Mouse (Mus musculus) liver, postnatal 0 days (tissue): ENCODE results near the gene Hils1. TPM values are rescaled to one million over a fixed set of nuclear protein-coding genes. Genes with fewer than 3 reads are reported as not detected.
"Not testable (repeated sequence)": the region's sequence is repeated elsewhere in the genome, so short reads cannot be mapped to it uniquely, and the experiment has no call there.

Experiments
- ATAC-seq: fragments of 200-750 bp; cut with Nextera tagmentation; 2 replicates; pipeline ENCODE4 v1.8.0; 2017; ENCODE audit warnings: mild to moderate bottlenecking, moderate library complexity
- DNase-seq: peaks from one replicate; pipeline ENCODE4 v3.0.0-alpha.2; 2016
- H3K27ac ChIP-seq: fragments of 300-500 bp; sonication (generic); 2 replicates; pipeline ENCODE4 v1.5.1; 2014; ENCODE audit warnings: antibody characterized with exemption, moderate library complexity, mild to moderate bottlenecking, low read depth
- H3K27me3 ChIP-seq: fragments of 300-500 bp; sonication (generic); 2 replicates; pipeline ENCODE4 v1.6.1; 2014; ENCODE audit warnings: low read length, control low read depth, mixed read lengths; ENCODE audit not compliant: insufficient read depth
- H3K36me3 ChIP-seq: fragments of 300-500 bp; sonication (generic); replicated peaks from 2 replicates; pipeline ENCODE4 v1.6.1; 2014; ENCODE audit warnings: mild to moderate bottlenecking, control low read depth, low read length, moderate library complexity, mixed read lengths; ENCODE audit not compliant: insufficient read depth
- H3K4me1 ChIP-seq: fragments of 300-500 bp; sonication (generic); 2 replicates; pipeline ENCODE4 v1.6.1; 2014; ENCODE audit warnings: antibody characterized with exemption, mild to moderate bottlenecking, control low read depth; ENCODE audit not compliant: insufficient read depth
- H3K4me2 ChIP-seq: fragments of 300-500 bp; sonication (generic); 2 replicates; pipeline ENCODE4 v1.6.1; 2014; ENCODE audit warnings: low read depth, mild to moderate bottlenecking, low read length, moderate library complexity, mixed read lengths
- H3K4me3 ChIP-seq: fragments of 300-500 bp; sonication (generic); 2 replicates; pipeline ENCODE4 v1.5.1; 2014; ENCODE audit warnings: low read depth, low read length
- H3K9ac ChIP-seq: fragments of 300-500 bp; sonication (generic); replicated peaks from 2 replicates; pipeline ENCODE4 v1.6.1; 2014; ENCODE audit warnings: mild to moderate bottlenecking, moderate library complexity
- H3K9me3 ChIP-seq: fragments of 300-500 bp; sonication (generic); 2 replicates; pipeline ENCODE4 v1.6.1; 2016; ENCODE audit warnings: mild to moderate bottlenecking, control low read depth, low read length, mixed read lengths
- CTCF ChIP-seq: sonication (generic); IDR thresholded peaks from 2 replicates; pipeline ENCODE4 v1.5.1; 2016; ENCODE audit warnings: antibody characterized with exemption, low read depth
- EP300 ChIP-seq: IDR thresholded peaks from 2 replicates; pipeline ENCODE4 v1.6.1; 2016; ENCODE audit warnings: antibody characterized with exemption, low read depth, mild to moderate bottlenecking
- WGBS: fragments of 180-500 bp; shearing (Covaris S2); extraction: QIAGEN DNeasy Blood & Tissue Kit; methylation state at CpG from one replicate; pipeline ENCODE4 v1.1.7; 2014; ENCODE audit not compliant: insufficient replicate concordance; 5-methylcytosine and 5-hydroxymethylcytosine counted together
- polyA plus RNA-seq: library from polyadenylated mRNA; unstranded; fragments of >200 nt; fragmentation: Nextera tagmentation; extraction: Ambion mirVana; gene quantifications from 2 replicates; pipeline ENCODE4 v1.2.1, GENCODE M21; 2015

Hils1 gene
- polyA plus RNA-seq, 1 experiment from 2014 or later = not detected

- H3K36me3 ChIP-seq = peaks cover 21% of the 10 kb centered on the region
- H3K4me3 ChIP-seq = peak overlapping the region; percentile 49
- peak overlapping the region; percentile 88 for H3K4me2 ChIP-seq
- ATAC-seq (peak; percentile 22; the same call in 1 of the 2 replicates), DNase-seq (peak; percentile 91)
- peak overlapping the region; percentile 48 for H3K27ac ChIP-seq
- WGBS = 2% methylated on average over 27 of the region's 27 CpGs
- peak overlapping the region; percentile 57 for H3K9ac ChIP-seq
- H3K9me3 ChIP-seq = no peaks in the 10 kb centered on the region
- TF ChIP-seq CTCF (no peak), EP300 (no peak)
- H3K27me3 ChIP-seq = peaks cover 30% of the 10 kb centered on the region
- H3K4me1 ChIP-seq = peaks cover 31% of the 10 kb centered on the region
These were observed 39.3 kb downstream of the Hils1 start for GRCm38 (mm10) chr11:95006525-95007219.

- H3K4me2 ChIP-seq = peak overlapping the region; percentile 88
- ATAC-seq = no peak
These were observed 40.0 kb downstream of the Hils1 start for GRCm38 (mm10) chr11:95007418-95007817.

GRCm38 (mm10) chr11:95008661-95009628 lies 41.6 kb downstream of the Hils1 start:
- DNase-seq = no peak
- H3K27ac ChIP-seq = peak overlapping the region; percentile 99
- no peak for TF ChIP-seq EP300
- no peak for TF ChIP-seq CTCF
- H3K4me3 ChIP-seq = peak overlapping the region; percentile 78
- ATAC-seq = no peak
- H3K9ac ChIP-seq = peak overlapping the region; percentile 95
- peaks cover 7% of the 10 kb centered on the region for H3K36me3 ChIP-seq
- H3K27me3 ChIP-seq = peaks cover 34% of the 10 kb centered on the region
- 33% methylated on average over 15 of the region's 15 CpGs for whole genome bisulfite sequencing
- peaks cover 36% of the 10 kb centered on the region for H3K4me1 ChIP-seq
- peak overlapping the region; percentile 75 for H3K4me2 ChIP-seq
- no peaks in the 10 kb centered on the region for H3K9me3 ChIP-seq

More at GRCm38 (mm10) chr11:95007418-95007817, 40.0 kb downstream of the Hils1 start:
- Histone ChIP-seq H3K9ac (no peak overlapping the region), H3K4me1 (peaks cover 31% of the 10 kb centered on the region), H3K9me3 (no peaks in the 10 kb centered on the region), H3K4me3 (no peak overlapping the region), H3K36me3 (peaks cover 13% of the 10 kb centered on the region), H3K27ac (peak overlapping the region; percentile 48; the same call in 1 of the 2 replicates), H3K27me3 (peaks cover 30% of the 10 kb centered on the region)
- no peak for DNase-seq
- TF ChIP-seq EP300 (no peak), CTCF (no peak)
- 23% methylated on average over 3 of the region's 3 CpGs for WGBS

- H3K4me3 ChIP-seq = peak within 1 kb of the TSS; percentile 78
- H3K36me3 ChIP-seq = peaks cover 7% of the 10 kb centered on the region
- no peaks in the 10 kb centered on the region for H3K9me3 ChIP-seq
- 0% methylated on average over 28 of the region's 32 CpGs for WGBS
- DNase-seq = peak; percentile 75
- ATAC-seq = peak; percentile 18
- H3K9ac ChIP-seq = peak within 1 kb of the TSS; percentile 95
- H3K27me3 ChIP-seq = peaks cover 34% of the 10 kb centered on the region
- peak within 1 kb of the TSS; percentile 75 for H3K4me2 ChIP-seq
- H3K4me1 ChIP-seq = peaks cover 38% of the 10 kb centered on the region
- TF ChIP-seq CTCF (no peak), EP300 (no peak)
- peak within 1 kb of the TSS; percentile 99 for H3K27ac ChIP-seq
These were observed 42.2 kb downstream of the Hils1 start, which contains the start of gene Samd14 for GRCm38 (mm10) chr11:95009629-95010014. Gene Samd14, plus strand, starts transcription at chr11:95009879.

- Histone ChIP-seq H3K4me2 (peak overlapping the region; percentile 75), H3K9ac (peak overlapping the region; percentile 95), H3K27ac (peak overlapping the region; percentile 99), H3K27me3 (peaks cover 34% of the 10 kb centered on the region), H3K4me1 (peaks cover 38% of the 10 kb centered on the region), H3K9me3 (no peaks in the 10 kb centered on the region), H3K36me3 (peaks cover 3% of the 10 kb centered on the region), H3K4me3 (peak overlapping the region; percentile 78)
- ATAC-seq (no peak), DNase-seq (no peak)
- WGBS = 2% methylated on average over 23 of the region's 40 CpGs
- TF ChIP-seq CTCF (no peak), EP300 (no peak)
These were observed 42.8 kb downstream of the Hils1 start for GRCm38 (mm10) chr11:95010141-95010739.

GRCm38 (mm10) chr11:95010841-95011403 lies 43.5 kb downstream of the Hils1 start:
- Histone ChIP-seq H3K4me3 (peak overlapping the region; percentile 78), H3K4me1 (peaks cover 36% of the 10 kb centered on the region), H3K4me2 (peak overlapping the region; percentile 75), H3K27ac (peak overlapping the region; percentile 99), H3K27me3 (peaks cover 34% of the 10 kb centered on the region), H3K9ac (peak overlapping the region; percentile 95)
- ATAC-seq, H3K36me3 ChIP-seq, H3K9me3 ChIP-seq, DNase-seq: not testable (repeated sequence)
- 30% methylated on average over 4 of the region's 4 CpGs for WGBS
